14 mouse cellular contexts compared by ENCODE assay signal in genomic region chr5:119831791-119832478, GRCm38 (mm10). TPM values are rescaled to one million over a fixed set of nuclear protein-coding genes. Genes with fewer than 3 reads are reported as not detected.
A peak's percentile ranks its signal among the peaks of the same experiment; 100 is the strongest.
DNase-seq lines count a peak whose midpoint lies in the region; ATAC-seq and TF ChIP-seq lines count a peak whose summit lies in the region.
"Had no signal": no experiment of that assay in that cellular context is flagged by ENCODE, and none has a peak within 500 bp of the region (broad histone marks: within the 10 kb centered on the region; RNA-seq: fewer than 3 reads in every experiment).

No protein-coding gene starts in this region.

- no peak overlapping the region for H3K9ac ChIP-seq in liver, embryonic 11.5 days (ENCODE audit: low read depth, low read length)
- peak overlapping the region; percentile 78 for H3K9ac ChIP-seq in heart, postnatal 0 days (replicated peaks; ENCODE audit: low read depth, low read length)
- peak overlapping the region; percentile 74 for H3K9ac ChIP-seq in lung, embryonic 15.5 days
- H3K9ac ChIP-seq in hindbrain, embryonic 13.5 days: no peak overlapping the region
- H3K9ac ChIP-seq: neural tube, embryonic 12.5 days had no signal

- peak; percentile 11; the same call in 1 of the 2 replicates for TF ChIP-seq CTCF in heart, postnatal 0 days (IDR thresholded peaks at IDR 0.05; ENCODE audit: low read depth)

- 4% methylated on average over 25 of the region's 25 CpGs for WGBS in liver, embryonic 11.5 days
- 5% methylated on average over 25 of the region's 25 CpGs for WGBS in heart, postnatal 0 days
- WGBS in lung, embryonic 15.5 days: under 1% methylated on average over 25 of the region's 25 CpGs
- 2% methylated on average over 25 of the region's 25 CpGs for WGBS in hindbrain, embryonic 13.5 days

- no peaks in the 10 kb centered on the region for H3K4me1 ChIP-seq in liver, embryonic 11.5 days (replicated peaks; ENCODE audit: control insufficient read depth, insufficient read depth, low read length)
- H3K4me1 ChIP-seq in heart, postnatal 0 days (ENCODE audit: control insufficient read depth, insufficient read depth): peaks cover 4% of the 10 kb centered on the region; the same call in 1 of the 2 replicates
- no peaks in the 10 kb centered on the region for H3K4me1 ChIP-seq in lung, embryonic 15.5 days
- H3K4me1 ChIP-seq in hindbrain, embryonic 13.5 days (replicated peaks): no peaks in the 10 kb centered on the region; the same call in 1 of the 2 replicates

- ATAC-seq in liver, embryonic 11.5 days (replicated peaks; ENCODE audit: low FRiP score): no peak
- 0 out of 2 replicates have a peak, but pooled peaks have one; percentile 33 for ATAC-seq in heart, postnatal 0 days (ENCODE audit: insufficient read depth, low read depth)
- peak; percentile 53; the same call in 1 of the 2 replicates for ATAC-seq in lung, embryonic 15.5 days (ENCODE audit: borderline replicate concordance, extremely low read depth, low FRiP score, low TSS enrichment)
- no peak for ATAC-seq in hindbrain, embryonic 13.5 days (ENCODE audit: low FRiP score)

- peak overlapping the region; percentile 60 for H3K4me2 ChIP-seq in liver, embryonic 11.5 days
- H3K4me2 ChIP-seq in heart, postnatal 0 days (ENCODE audit: low read depth, low read length): peak overlapping the region; percentile 75
- H3K4me2 ChIP-seq in lung, embryonic 15.5 days: peak overlapping the region; percentile 59
- H3K4me2 ChIP-seq in hindbrain, embryonic 13.5 days: no peak overlapping the region
- H3K4me2 ChIP-seq: neural tube, embryonic 12.5 days had no signal

- H3K9me3 ChIP-seq in liver, embryonic 11.5 days (ENCODE audit: control insufficient read depth, low read length): no peaks in the 10 kb centered on the region
- H3K9me3 ChIP-seq in heart, postnatal 0 days (replicated peaks; ENCODE audit: control insufficient read depth, low read length): no peaks in the 10 kb centered on the region
- H3K9me3 ChIP-seq in lung, embryonic 15.5 days: no peaks in the 10 kb centered on the region
- no peaks in the 10 kb centered on the region for H3K9me3 ChIP-seq in hindbrain, embryonic 13.5 days
- H3K9me3 ChIP-seq: neural tube, embryonic 12.5 days had no signal

- TF ChIP-seq EP300 in heart, postnatal 0 days (IDR thresholded peaks at IDR 0.05; ENCODE audit: low read depth): no peak

- peak overlapping the region; percentile 42 for H3K4me3 ChIP-seq in liver, embryonic 11.5 days (ENCODE audit: low read depth, low read length)
- H3K4me3 ChIP-seq in heart, postnatal 0 days (ENCODE audit: low read depth, low read length): peak overlapping the region; percentile 59
- peak overlapping the region; percentile 55 for H3K4me3 ChIP-seq in lung, embryonic 15.5 days
- no peak overlapping the region for H3K4me3 ChIP-seq in hindbrain, embryonic 13.5 days
- H3K4me3 ChIP-seq: neural tube, embryonic 12.5 days had no signal

- H3K27me3 ChIP-seq in liver, embryonic 11.5 days (replicated peaks; ENCODE audit: control insufficient read depth, insufficient read depth, low read length): peaks cover 88% of the 10 kb centered on the region
- H3K27me3 ChIP-seq in heart, postnatal 0 days (ENCODE audit: control insufficient read depth, insufficient read depth, low read length): peaks cover 20% of the 10 kb centered on the region; the same call in 1 of the 2 replicates
- peaks cover 54% of the 10 kb centered on the region; the same call in 1 of the 2 replicates for H3K27me3 ChIP-seq in lung, embryonic 15.5 days
- peaks cover 100% of the 10 kb centered on the region for H3K27me3 ChIP-seq in hindbrain, embryonic 13.5 days
- H3K27me3 ChIP-seq: CH12.LX had no signal

- H3K27ac ChIP-seq in liver, embryonic 11.5 days (ENCODE audit: low read depth, low read length): no peak overlapping the region
- peak overlapping the region; percentile 79 for H3K27ac ChIP-seq in heart, postnatal 0 days (ENCODE audit: low read depth)
- H3K27ac ChIP-seq in lung, embryonic 15.5 days: peak overlapping the region; percentile 90
- H3K27ac ChIP-seq in hindbrain, embryonic 13.5 days: no peak overlapping the region
- H3K27ac ChIP-seq: neural tube, embryonic 12.5 days had no signal

- no peaks in the 10 kb centered on the region for H3K36me3 ChIP-seq in liver, embryonic 11.5 days (ENCODE audit: control insufficient read depth, insufficient read depth, low read length)
- no peaks in the 10 kb centered on the region for H3K36me3 ChIP-seq in heart, postnatal 0 days (replicated peaks; ENCODE audit: control insufficient read depth, insufficient read depth, low read length)
- H3K36me3 ChIP-seq in lung, embryonic 15.5 days: no peaks in the 10 kb centered on the region
- H3K36me3 ChIP-seq in hindbrain, embryonic 13.5 days: no peaks in the 10 kb centered on the region
- H3K36me3 ChIP-seq: neural tube, embryonic 12.5 days had no signal

- DNase-seq in liver, embryonic 11.5 days (ENCODE audit: low spot score): no peak
- no peak for DNase-seq in liver
- DNase-seq in embryo, embryonic 9.5 days (ENCODE audit: extremely low spot score): peak; percentile 58
- DNase-seq in heart, postnatal 0 days (ENCODE audit: low spot score): no peak
- no peak for DNase-seq in layer of hippocampus, postnatal 25 days (ENCODE audit: extremely low spot score in 1 of 2, low spot score in 1 of 2)
- no peak for DNase-seq in thymus, adult 18-20 months
- DNase-seq: cerebellum, adult 9-10 months; kidney, adult 8-10 months; left cerebral cortex, postnatal 4 days; thymus, postnatal 25 days had no signal

RNA-seq across cellular contexts. Expression of gene Tbx5, which starts 0.5 kb away (rescaled TPM):
- polyA plus RNA-seq in liver, embryonic 11.5 days (2014; fragmentation: Nextera tagmentation; extraction: Ambion mirVana): 3.6 and 5.7 TPM in 2 replicates
- total RNA-seq in heart, postnatal 0 days (2014; rRNA removed; ENCODE audit: low replicate concordance): 17.3 and 22.8 TPM in 2 replicates
- 29.2 and 31.1 TPM in 2 replicates for polyA plus RNA-seq in heart, postnatal 0 days (2015; fragmentation: Nextera tagmentation; extraction: Ambion mirVana)
- polyA plus RNA-seq in lung, embryonic 15.5 days (2015; fragmentation: Nextera tagmentation; extraction: Ambion mirVana): 50.1 and 55.7 TPM in 2 replicates
- not detected for total RNA-seq in layer of hippocampus, postnatal 25 days (2021)
- not detected in 2 replicates for polyA plus RNA-seq in hindbrain, embryonic 13.5 days (2015; fragmentation: Nextera tagmentation; extraction: Ambion mirVana)
- total RNA-seq: CH12.LX; left cerebral cortex, postnatal 4 days had no signal
- polyA plus RNA-seq: neural tube, embryonic 12.5 days had no signal

Comparison
In these comparisons a context has a peak if more than half of its experiments do, and no peak if none do; other contexts are left out.
1. ATAC-seq: peak in heart, postnatal 0 days (single experiment) and lung, embryonic 15.5 days (single experiment); none in liver, embryonic 11.5 days (single experiment) and hindbrain, embryonic 13.5 days (single experiment).
2. H3K27ac ChIP-seq: peak in heart, postnatal 0 days (single experiment) and lung, embryonic 15.5 days (single experiment); none in liver, embryonic 11.5 days (single experiment) and hindbrain, embryonic 13.5 days (single experiment).
3. H3K9ac ChIP-seq: peak in heart, postnatal 0 days (single experiment) and lung, embryonic 15.5 days (single experiment); none in liver, embryonic 11.5 days (single experiment) and hindbrain, embryonic 13.5 days (single experiment).